Mouse (Mus musculus) forebrain, embryonic 12.5 days (tissue): ENCODE data around the gene Slc44a3. TPM values are rescaled to one million over a fixed set of nuclear protein-coding genes. Genes with fewer than 3 reads are reported as not detected.

Source experiments
- ATAC-seq: fragments of 200-750 bp; cut with Nextera tagmentation; 2 replicates; pipeline ENCODE4 v1.8.0; 2017; ENCODE audit warnings: moderate TSS enrichment; ENCODE audit not compliant: low FRiP score
- H3K27ac ChIP-seq: fragments of 300-500 bp; sonication (generic); 2 replicates; pipeline ENCODE4 v1.5.1; 2016; ENCODE audit warnings: mild to moderate bottlenecking
- H3K27me3 ChIP-seq: fragments of 300-500 bp; sonication (generic); 2 replicates; pipeline ENCODE4 v1.6.1; 2016; ENCODE audit warnings: mild to moderate bottlenecking
- H3K36me3 ChIP-seq: fragments of 300-500 bp; sonication (generic); replicated peaks from 2 replicates; pipeline ENCODE4 v1.6.1; 2016; ENCODE audit warnings: mild to moderate bottlenecking
- H3K4me1 ChIP-seq: fragments of 300-500 bp; sonication (generic); 2 replicates; pipeline ENCODE4 v1.6.1; 2016
- H3K4me2 ChIP-seq: fragments of 300-500 bp; sonication (generic); 2 replicates; pipeline ENCODE4 v1.6.1; 2016; ENCODE audit warnings: mild to moderate bottlenecking, moderate library complexity
- H3K4me3 ChIP-seq: fragments of 300-500 bp; sonication (generic); replicated peaks from 2 replicates; pipeline ENCODE4 v1.5.1; 2016; ENCODE audit warnings: mild to moderate bottlenecking
- H3K9ac ChIP-seq: fragments of 300-500 bp; sonication (generic); 2 replicates; pipeline ENCODE4 v1.6.1; 2016; ENCODE audit warnings: mild to moderate bottlenecking
- H3K9me3 ChIP-seq: fragments of 300-500 bp; sonication (generic); 2 replicates; pipeline ENCODE4 v1.6.1; 2016
- WGBS: fragments of 180-500 bp; shearing (Covaris S2); methylation state at CpG from one replicate; pipeline ENCODE4 v1.1.7; 2016; 5-methylcytosine and 5-hydroxymethylcytosine counted together
- polyA plus RNA-seq: library from polyadenylated mRNA; unstranded; fragments of >200 nt; fragmentation: Nextera tagmentation; extraction: Ambion mirVana; gene quantifications from 2 replicates; pipeline ENCODE4 v1.2.1, GENCODE M21; 2016

Gene Slc44a3
- polyA plus RNA-seq, 1 experiment from 2014 or later = 0.97 TPM

- ATAC-seq = peak; percentile 74
- H3K4me3 ChIP-seq = peak overlapping the region; percentile 89
- H3K27me3 ChIP-seq = peaks cover 8% of the 10 kb centered on the region; the same call in 1 of the 2 replicates
- H3K9me3 ChIP-seq = no peaks in the 10 kb centered on the region
- peak overlapping the region; percentile 99 for H3K27ac ChIP-seq
- peaks cover 40% of the 10 kb centered on the region for H3K4me1 ChIP-seq
- WGBS = under 1% methylated on average over 91 of the region's 93 CpGs
- H3K9ac ChIP-seq = peak overlapping the region; percentile 95
- H3K36me3 ChIP-seq = no peaks in the 10 kb centered on the region
- peak overlapping the region; percentile 87 for H3K4me2 ChIP-seq
These were observed 105.3 kb downstream of the Slc44a3 start for GRCm38 (mm10) chr3:121426621-121427519.

GRCm38 (mm10) chr3:121425861-121426620 lies 106.2 kb downstream of the Slc44a3 start, which contains the start of gene Cnn3:
Gene Cnn3 (plus strand): TSS chr3:121426497.
- Histone ChIP-seq H3K4me2 (peak within 1 kb of the TSS; percentile 87), H3K36me3 (no peaks in the 10 kb centered on the region), H3K9ac (peak within 1 kb of the TSS; percentile 95), H3K27ac (peak within 1 kb of the TSS; percentile 99), H3K27me3 (peaks cover 8% of the 10 kb centered on the region; the same call in 1 of the 2 replicates), H3K4me3 (peak within 1 kb of the TSS; percentile 89), H3K9me3 (no peaks in the 10 kb centered on the region), H3K4me1 (peaks cover 38% of the 10 kb centered on the region)
- under 1% methylated on average over 51 of the region's 66 CpGs for WGBS
- ATAC-seq = peak; percentile 91

- no peaks in the 10 kb centered on the region for H3K9me3 ChIP-seq
These were observed 109.8 kb downstream of the Slc44a3 start for GRCm38 (mm10) chr3:121422405-121422804.

GRCm38 (mm10) chr3:121418850-121419435 lies 113.3 kb downstream of the Slc44a3 start:
- WGBS = 82% methylated on average over 9 of the region's 9 CpGs
- H3K36me3 ChIP-seq = no peaks in the 10 kb centered on the region
- H3K4me2 ChIP-seq = no peak overlapping the region
- H3K9ac ChIP-seq = no peak overlapping the region
- H3K4me1 ChIP-seq = peaks cover 12% of the 10 kb centered on the region
- no peak overlapping the region for H3K4me3 ChIP-seq
- H3K27me3 ChIP-seq = 0 out of 2 replicates have a peak, but pooled peaks cover 2% of the 10 kb centered on the region
- H3K9me3 ChIP-seq = no peaks in the 10 kb centered on the region
- no peak overlapping the region for H3K27ac ChIP-seq
- ATAC-seq = no peak

More at GRCm38 (mm10) chr3:121422405-121422804, 109.8 kb downstream of the Slc44a3 start:
- ATAC-seq = no peak
- Histone ChIP-seq H3K4me3 (no peak overlapping the region), H3K36me3 (no peaks in the 10 kb centered on the region), H3K4me2 (no peak overlapping the region), H3K27me3 (peaks cover 8% of the 10 kb centered on the region; the same call in 1 of the 2 replicates), H3K27ac (no peak overlapping the region), H3K9ac (no peak overlapping the region), H3K4me1 (peaks cover 19% of the 10 kb centered on the region)
- WGBS = 80% methylated on average over 8 of the region's 8 CpGs

GRCm38 (mm10) chr3:121418251-121418601 lies 114.0 kb downstream of the Slc44a3 start:
- no peak overlapping the region for H3K9ac ChIP-seq
- no peak for ATAC-seq
- H3K4me1 ChIP-seq = peaks cover 12% of the 10 kb centered on the region
- 0 out of 2 replicates have a peak, but pooled peaks cover 2% of the 10 kb centered on the region for H3K27me3 ChIP-seq
- WGBS = 11% methylated on average over 6 of the region's 6 CpGs
- H3K36me3 ChIP-seq = no peaks in the 10 kb centered on the region
- H3K27ac ChIP-seq = no peak overlapping the region
- no peak overlapping the region for H3K4me2 ChIP-seq
- H3K4me3 ChIP-seq = no peak overlapping the region
- no peaks in the 10 kb centered on the region for H3K9me3 ChIP-seq

GRCm38 (mm10) chr3:121417379-121418250 lies 114.6 kb downstream of the Slc44a3 start:
- no peak overlapping the region for H3K4me3 ChIP-seq

GRCm38 (mm10) chr3:121416171-121417154 lies 115.7 kb downstream of the Slc44a3 start:
- Histone ChIP-seq H3K9me3 (no peaks in the 10 kb centered on the region), H3K9ac (no peak overlapping the region), H3K4me2 (no peak overlapping the region), H3K36me3 (no peaks in the 10 kb centered on the region), H3K4me1 (peaks cover 12% of the 10 kb centered on the region), H3K27me3 (no peaks in the 10 kb centered on the region), H3K27ac (no peak overlapping the region), H3K4me3 (no peak overlapping the region)
- no peak for ATAC-seq
- WGBS = 71% methylated on average over 5 of the region's 5 CpGs

More at GRCm38 (mm10) chr3:121417379-121418250, 114.6 kb downstream of the Slc44a3 start:
- Histone ChIP-seq H3K36me3 (no peaks in the 10 kb centered on the region), H3K9me3 (no peaks in the 10 kb centered on the region), H3K27me3 (no peaks in the 10 kb centered on the region), H3K9ac (no peak overlapping the region), H3K4me2 (no peak overlapping the region), H3K4me1 (peaks cover 12% of the 10 kb centered on the region), H3K27ac (0 out of 2 replicates have a peak overlapping the region, but pooled peaks have one; percentile 36)
- WGBS = 33% methylated on average over 14 of the region's 14 CpGs
- ATAC-seq = peak; percentile 67

GRCm38 (mm10) chr3:121411450-121411849 lies 120.8 kb downstream of the Slc44a3 start:
- 83% methylated on average over 6 of the region's 6 CpGs for WGBS
- Histone ChIP-seq H3K27ac (no peak overlapping the region), H3K9me3 (no peaks in the 10 kb centered on the region), H3K9ac (no peak overlapping the region), H3K4me2 (no peak overlapping the region), H3K27me3 (no peaks in the 10 kb centered on the region), H3K4me3 (no peak overlapping the region), H3K36me3 (no peaks in the 10 kb centered on the region), H3K4me1 (no peaks in the 10 kb centered on the region)
- no peak for ATAC-seq
